Mouse (Mus musculus): ENCODE data around the gene Lrat.
A peak's percentile ranks its signal among the peaks of the same experiment; 100 is the strongest.

The Lrat gene

GRCm38 (mm10) chr3:82903613-82904205, at the start of gene Lrat:
TSS of gene Lrat (minus strand) at chr3:82903973.
- no peak for DNase-seq (ENCODE audit: low spot score in 2 of 2)

- no peak for DNase-seq (ENCODE audit: low spot score in 2 of 2)
These were observed 48.6 kb upstream of the Lrat start for GRCm38 (mm10) chr3:82952173-82952962.

GRCm38 (mm10) chr3:82950639-82951038, 46.9 kb upstream of the Lrat start:
- DNase-seq (ENCODE audit: low spot score in 2 of 2): no peak

- no peak for DNase-seq (ENCODE audit: low spot score in 2 of 2)
These were observed 46.4 kb upstream of the Lrat start for GRCm38 (mm10) chr3:82950208-82950607.

GRCm38 (mm10) chr3:82946375-82947107, 42.8 kb upstream of the Lrat start:
- no peak for DNase-seq (ENCODE audit: low spot score in 2 of 2)

GRCm38 (mm10) chr3:82927917-82928316, 24.1 kb upstream of the Lrat start:
- DNase-seq (ENCODE audit: low spot score in 2 of 2): no peak

- DNase-seq (ENCODE audit: low spot score in 2 of 2): no peak
These were observed 11.9 kb upstream of the Lrat start for GRCm38 (mm10) chr3:82915632-82916031.

- DNase-seq (ENCODE audit: low spot score in 2 of 2): no peak
These were observed 4.9 kb upstream of the Lrat start for GRCm38 (mm10) chr3:82908671-82909070.

- no peak for DNase-seq (ENCODE audit: low spot score in 2 of 2)
These were observed 587 bp upstream of the Lrat start for GRCm38 (mm10) chr3:82904211-82904908.

- DNase-seq (ENCODE audit: low spot score in 2 of 2): no peak
These were observed 788 bp downstream of the Lrat start for GRCm38 (mm10) chr3:82902757-82903612.

GRCm38 (mm10) chr3:82888842-82889241, 14.9 kb downstream of the Lrat start:
- no peak for DNase-seq (ENCODE audit: low spot score in 2 of 2)

GRCm38 (mm10) chr3:82877258-82877657, 26.5 kb downstream of the Lrat start:
- no peak for DNase-seq (ENCODE audit: low spot score in 2 of 2)

- peak in 1 of 2 experiments; percentile 31 for DNase-seq (ENCODE audit: low spot score in 2 of 2)
These were observed 27.4 kb downstream of the Lrat start, which contains the start of gene Rbm46 for GRCm38 (mm10) chr3:82876372-82876739. TSS of gene Rbm46 (minus strand) at chr3:82876483.

GRCm38 (mm10) chr3:82875671-82876371, 28.0 kb downstream of the Lrat start:
- no peak for DNase-seq (ENCODE audit: low spot score in 2 of 2)

- no peak for DNase-seq (ENCODE audit: low spot score in 2 of 2)
These were observed 46.2 kb downstream of the Lrat start for GRCm38 (mm10) chr3:82857414-82858077.
